Mouse (Mus musculus) liver, adult (tissue): ENCODE results near the gene Hist1h4n.
"Not testable (repeated sequence)": the region's sequence is repeated elsewhere in the genome, so short reads cannot be mapped to it uniquely, and the experiment has no call there.

Source experiments
- GATA4 ChIP-seq: IDR thresholded peaks from 2 replicates; pipeline ENCODE4 v1.6.1; 2014; ENCODE audit warnings: mild to moderate bottlenecking, low read length; ENCODE audit not compliant: insufficient replicate concordance

Hist1h4n gene

DNA sequence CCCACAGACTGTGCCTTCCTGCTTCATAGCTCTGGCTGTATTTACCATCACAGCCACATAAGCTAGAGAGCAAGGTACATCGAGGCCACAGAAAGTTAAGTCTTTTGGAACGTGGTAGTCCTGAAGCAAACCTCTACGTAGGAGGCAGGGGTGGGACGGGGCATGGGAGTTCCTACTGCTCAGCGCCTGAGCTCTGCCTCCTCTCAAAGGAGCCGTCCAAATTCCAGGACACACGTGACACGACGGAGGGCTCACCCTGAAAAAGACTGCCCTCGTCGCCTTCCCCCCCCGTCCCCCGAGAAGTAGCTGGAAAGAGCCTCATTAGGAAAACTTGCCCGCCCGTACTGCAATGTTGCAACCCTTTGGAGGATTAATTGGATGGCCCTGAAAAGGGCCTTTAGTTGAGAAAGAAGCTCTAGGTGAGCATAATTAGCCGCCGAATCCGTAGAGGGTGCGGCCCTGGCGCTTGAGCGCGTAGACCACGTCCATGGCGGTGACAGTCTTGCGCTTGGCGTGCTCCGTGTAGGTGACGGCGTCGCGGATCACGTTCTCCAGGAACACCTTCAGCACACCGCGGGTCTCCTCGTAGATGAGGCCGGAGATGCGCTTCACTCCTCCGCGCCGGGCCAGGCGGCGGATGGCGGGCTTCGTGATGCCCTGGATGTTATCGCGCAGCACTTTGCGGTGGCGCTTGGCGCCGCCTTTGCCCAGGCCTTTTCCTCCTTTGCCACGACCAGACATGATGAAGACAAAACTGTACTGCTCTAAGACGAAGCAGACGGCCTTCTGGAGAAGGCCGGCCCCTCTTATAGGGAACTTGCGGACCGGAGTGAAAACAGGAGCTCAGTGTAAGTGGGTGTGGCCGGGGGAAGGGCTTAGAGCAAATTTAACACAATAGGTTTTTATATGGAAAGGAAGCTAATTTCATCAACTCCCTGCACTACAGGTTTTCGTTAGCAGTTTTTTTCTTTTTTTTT lies at the start of gene Hist1h4n:
Gene Hist1h4n, minus strand, starts transcription at position 779 of the 977 bp plus-strand sequence.
- TF ChIP-seq GATA4: not testable (repeated sequence)

DNA sequence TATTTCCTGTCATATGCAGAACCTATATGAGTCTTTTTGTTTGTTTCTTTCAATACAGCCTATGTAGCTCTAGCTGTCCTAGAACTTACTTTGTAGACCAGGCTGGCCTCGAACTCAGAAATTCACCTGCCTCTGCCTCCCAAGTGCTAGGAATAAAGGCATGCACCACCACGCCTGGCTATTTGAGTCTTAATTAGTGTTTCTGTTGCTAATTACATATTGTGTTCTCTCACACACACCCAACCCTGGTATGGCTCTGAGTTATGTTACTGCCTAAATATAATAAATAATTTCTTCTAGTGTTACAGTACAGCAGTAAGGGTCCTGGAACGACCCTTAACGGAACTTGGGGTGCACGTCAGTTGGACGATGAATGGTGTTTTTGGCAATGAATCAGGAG lies 48.7 kb upstream of the Hist1h4n start:
- TF ChIP-seq GATA4: no peak

DNA sequence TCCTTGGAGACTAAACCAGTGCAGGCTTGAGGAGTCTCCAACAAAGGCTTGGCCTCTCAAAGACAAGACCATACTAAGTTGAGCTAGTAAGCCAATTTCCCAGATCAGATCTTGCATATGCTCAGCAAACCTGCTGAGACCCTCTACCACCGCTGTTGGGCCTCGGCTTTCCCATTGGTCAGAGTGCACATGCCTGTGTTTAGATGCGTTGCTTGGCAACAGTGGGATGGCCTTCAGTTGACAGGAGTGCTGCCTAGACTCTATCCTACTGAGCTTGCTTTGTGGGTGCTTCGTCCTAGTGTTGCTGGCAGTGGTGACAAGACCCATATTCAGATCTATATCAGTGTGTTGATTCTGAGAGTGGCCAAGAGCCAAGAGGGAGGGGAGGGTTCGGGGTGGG lies 29.6 kb upstream of the Hist1h4n start:
- TF ChIP-seq GATA4: no peak

DNA sequence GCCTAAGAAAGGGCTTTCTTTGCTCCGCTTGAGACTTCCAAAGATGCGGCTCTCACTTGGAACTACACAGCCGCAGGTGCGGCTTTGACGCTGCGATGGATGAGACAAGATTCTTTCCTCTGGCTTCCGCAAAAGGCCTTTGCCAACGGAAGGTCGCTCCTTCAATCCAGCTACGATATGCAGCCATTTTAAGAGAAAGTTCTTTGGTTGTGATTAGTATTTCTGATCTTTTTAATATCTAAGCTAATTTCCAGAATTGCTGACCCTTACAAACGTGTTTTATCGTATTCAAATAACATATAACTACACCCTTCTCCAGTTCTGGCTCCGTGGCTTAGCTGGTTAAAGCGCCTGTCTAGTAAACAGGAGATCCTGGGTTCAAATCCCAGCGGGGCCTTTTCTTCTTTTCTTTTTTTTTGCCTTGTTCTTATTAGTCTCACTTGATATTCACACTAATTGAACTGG lies 23.7 kb upstream of the Hist1h4n start:
- no peak for TF ChIP-seq GATA4

DNA sequence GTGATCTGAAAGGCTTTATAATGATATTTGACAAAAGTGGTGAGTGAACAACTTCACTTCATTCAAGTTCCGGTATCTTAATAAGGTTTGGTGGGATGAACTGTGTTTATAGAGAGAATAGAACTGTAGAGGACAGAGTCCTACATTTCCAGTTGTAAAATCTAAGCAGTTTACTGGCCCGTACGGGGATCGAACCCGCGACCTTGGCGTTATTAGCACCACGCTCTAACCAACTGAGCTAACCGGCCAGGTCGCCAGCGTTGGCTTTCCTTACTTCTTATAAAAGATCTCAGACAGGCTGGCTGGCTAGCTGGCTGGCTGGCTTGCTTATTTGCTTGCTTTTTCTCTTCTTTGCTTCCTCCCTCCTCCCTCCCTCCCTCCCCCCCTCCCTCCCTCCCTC lies 23.1 kb upstream of the Hist1h4n start:
- no peak for TF ChIP-seq GATA4

DNA sequence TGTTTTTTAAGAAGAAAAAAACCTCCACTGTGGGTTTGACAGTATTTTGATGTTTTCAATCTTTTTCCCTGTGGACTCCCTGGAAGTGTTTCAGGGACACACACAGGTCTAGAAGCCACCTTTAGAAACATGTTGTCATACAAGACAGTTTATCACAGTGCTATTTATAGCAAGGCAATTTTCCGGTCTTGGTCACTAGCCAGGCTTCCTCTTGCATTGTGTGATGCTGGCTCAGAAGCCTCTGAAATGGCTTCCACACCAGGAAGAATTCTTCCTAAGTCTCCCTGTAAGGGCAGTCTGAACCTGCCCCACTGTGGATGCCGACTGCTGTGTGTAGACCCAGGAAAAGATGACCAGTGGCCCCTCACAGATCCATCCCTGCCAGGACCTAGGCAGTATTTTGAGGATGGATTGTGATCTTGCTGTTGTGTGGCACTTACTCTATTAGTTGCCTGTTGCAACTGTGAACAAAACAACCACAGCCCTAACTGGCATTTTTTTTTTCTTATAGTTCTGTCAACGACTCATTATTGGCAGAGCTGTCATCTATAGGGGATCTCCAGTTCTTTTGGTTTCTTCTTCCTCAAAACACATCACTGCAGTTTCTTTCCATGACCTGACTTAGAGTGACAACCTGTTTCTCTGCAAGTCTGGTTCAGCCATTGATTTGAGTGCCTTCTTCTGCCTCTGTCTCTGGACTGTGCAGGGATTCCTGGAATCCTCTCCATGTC lies 20.4 kb upstream of the Hist1h4n start:
- no peak for TF ChIP-seq GATA4

DNA sequence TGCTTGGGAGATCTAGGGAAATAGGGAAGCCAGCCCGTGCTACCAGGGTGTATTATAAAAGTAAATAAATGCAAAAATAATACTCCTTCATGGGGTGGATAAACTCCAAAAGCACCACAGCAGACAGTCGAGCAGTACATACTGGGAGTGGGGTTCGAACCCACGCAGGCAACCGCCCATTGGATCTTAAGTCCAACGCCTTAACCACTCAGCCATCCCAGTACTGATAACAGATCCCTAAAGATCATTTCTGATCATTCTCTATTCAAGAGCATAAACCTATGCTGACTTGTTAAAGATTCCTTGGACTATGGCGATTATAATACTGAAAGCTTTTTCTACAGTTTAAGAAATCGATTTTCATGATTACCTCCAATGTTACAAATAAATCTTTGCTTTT lies 15.9 kb upstream of the Hist1h4n start:
- TF ChIP-seq GATA4: no peak

DNA sequence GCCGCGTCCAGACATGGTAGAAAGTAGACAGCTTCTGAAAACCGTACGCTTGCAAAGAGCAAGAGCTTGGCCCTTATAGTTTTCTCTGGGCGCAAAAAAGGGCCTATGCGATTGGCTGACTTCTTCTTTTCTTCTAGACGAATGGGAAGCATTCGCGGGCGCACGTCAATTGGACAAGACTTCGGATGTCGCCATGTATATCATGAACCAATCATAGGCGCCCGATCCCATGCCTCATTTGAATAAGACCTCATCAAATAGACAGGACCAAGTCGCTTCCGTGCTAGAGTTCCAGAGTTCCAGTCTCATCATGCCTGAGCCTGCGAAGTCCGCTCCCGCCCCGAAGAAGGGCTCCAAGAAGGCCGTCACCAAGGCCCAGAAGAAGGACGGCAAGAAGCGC lies 1.5 kb upstream of the Hist1h4n start, which contains the start of the genes Hist1h2ap and Hist1h2br:
Gene Hist1h2ap, minus strand, starts transcription at position 47 of the 400 bp plus-strand sequence.
Gene Hist1h2br, plus strand, starts transcription at position 283 of the 400 bp plus-strand sequence.
- not testable (repeated sequence) for TF ChIP-seq GATA4

DNA sequence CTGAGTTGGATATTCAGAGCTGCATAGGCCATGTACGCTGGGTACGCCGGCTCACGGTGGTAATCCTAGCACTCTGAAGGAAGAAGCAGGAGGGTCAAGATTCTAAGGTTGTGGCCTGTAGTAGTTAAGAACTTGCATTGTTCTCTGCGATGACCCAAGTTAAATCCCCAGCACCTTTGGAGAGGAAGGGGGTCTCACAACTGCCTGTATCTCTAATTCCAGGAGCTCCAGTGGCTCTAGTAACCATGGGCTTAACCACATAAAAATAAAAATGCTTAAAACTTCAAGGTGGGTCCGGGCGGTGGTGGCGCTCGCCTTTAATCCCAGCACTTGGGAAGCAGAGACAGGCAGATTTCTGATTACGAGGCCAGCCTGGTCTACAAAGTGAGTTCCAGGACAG lies 1.7 kb downstream of the Hist1h4n start:
- TF ChIP-seq GATA4: no peak

DNA sequence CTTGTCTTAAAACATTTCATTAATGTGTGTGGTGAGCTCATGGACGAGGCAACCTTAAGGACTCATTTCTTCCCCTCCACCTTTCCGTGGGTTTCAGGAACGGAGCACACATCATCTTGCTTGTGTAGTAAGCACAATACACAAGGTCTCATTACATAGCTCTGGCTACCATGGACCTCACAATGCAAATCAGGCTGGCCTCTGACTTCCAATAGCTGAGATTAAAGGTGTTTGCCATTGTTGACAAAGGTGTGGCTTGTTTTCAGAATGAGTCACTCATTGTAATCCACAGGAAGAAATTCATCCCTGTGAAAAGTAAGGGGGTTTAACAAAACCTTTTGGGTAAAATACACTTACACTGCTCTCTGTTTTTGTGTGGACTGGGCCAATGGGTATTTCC lies 3.5 kb downstream of the Hist1h4n start:
- TF ChIP-seq GATA4: no peak

DNA sequence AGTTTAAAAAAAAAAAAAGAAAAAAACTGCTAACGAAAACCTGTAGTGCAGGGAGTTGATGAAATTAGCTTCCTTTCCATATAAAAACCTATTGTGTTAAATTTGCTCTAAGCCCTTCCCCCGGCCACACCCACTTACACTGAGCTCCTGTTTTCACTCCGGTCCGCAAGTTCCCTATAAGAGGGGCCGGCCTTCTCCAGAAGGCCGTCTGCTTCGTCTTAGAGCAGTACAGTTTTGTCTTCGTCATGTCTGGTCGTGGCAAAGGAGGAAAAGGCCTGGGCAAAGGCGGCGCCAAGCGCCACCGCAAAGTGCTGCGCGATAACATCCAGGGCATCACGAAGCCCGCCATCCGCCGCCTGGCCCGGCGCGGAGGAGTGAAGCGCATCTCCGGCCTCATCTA lies 20.5 kb downstream of the Hist1h4n start, which contains the start of gene Hist1h4m:
Gene Hist1h4m, plus strand, starts transcription at position 208 of the 400 bp plus-strand sequence.
- TF ChIP-seq GATA4: not testable (repeated sequence)

DNA sequence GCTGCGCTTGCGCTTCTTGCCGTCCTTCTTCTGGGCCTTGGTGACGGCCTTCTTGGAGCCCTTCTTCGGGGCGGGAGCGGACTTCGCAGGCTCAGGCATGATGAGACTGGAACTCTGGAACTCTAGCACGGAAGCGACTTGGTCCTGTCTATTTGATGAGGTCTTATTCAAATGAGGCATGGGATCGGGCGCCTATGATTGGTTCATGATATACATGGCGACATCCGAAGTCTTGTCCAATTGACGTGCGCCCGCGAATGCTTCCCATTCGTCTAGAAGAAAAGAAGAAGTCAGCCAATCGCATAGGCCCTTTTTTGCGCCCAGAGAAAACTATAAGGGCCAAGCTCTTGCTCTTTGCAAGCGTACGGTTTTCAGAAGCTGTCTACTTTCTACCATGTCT lies 21.9 kb downstream of the Hist1h4n start, which contains the start of the genes Hist1h2bq and Hist1h2ao:
Gene Hist1h2bq, minus strand, starts transcription at position 125 of the 400 bp plus-strand sequence.
Gene Hist1h2ao, plus strand, starts transcription at position 393 of the 400 bp plus-strand sequence.
- not testable (repeated sequence) for TF ChIP-seq GATA4

DNA sequence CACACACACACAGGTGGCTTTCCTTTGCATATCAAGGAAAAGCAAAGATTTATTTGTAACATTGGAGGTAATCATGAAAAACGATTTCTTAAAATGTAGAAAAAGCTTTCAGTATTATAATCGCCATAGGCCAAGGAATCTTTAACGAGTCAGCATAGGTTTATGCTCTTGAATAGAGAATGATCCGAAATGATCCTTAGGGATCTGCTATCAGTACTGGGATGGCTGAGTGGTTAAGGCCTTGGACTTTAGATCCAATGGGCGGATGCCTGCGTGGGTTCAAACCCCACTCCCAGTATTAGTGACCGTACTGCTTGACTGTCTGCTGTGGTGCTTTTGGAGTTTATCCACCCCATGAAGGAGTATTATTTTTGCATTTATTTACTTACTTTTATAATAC lies 36.4 kb downstream of the Hist1h4n start:
- TF ChIP-seq GATA4: no peak

DNA sequence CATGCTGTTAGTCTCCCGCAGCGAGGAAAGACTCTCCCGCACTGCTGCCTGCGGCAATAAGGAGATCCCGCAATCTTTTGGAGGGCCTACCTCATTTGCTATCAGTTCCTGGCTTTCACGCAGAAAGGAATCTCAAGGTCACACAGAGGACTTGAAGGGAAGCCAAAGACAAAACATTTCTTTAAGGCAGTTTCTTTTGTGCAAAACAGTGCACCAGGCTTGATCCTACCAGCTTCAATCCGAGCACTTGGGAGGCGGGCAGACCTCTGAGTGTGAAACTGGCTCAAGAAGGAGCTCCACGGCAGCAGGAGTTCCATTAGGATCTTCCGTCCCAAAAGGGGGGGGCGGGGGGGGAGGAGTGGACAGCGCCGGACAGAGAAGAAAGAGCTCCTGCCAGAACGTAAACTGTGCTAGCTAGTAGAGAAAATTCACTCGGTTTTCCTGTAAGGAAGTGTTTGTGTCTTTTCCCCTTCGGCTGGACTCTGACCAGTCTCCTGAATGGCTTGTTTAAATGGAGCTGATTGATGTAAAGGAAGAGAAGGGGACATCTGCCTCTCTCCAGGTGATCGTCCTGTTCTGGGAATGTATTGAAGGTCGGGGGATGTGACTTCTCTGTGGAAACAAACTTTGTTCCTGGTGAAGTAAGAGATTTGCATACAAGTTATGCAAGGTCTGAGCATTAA lies 41.3 kb downstream of the Hist1h4n start:
- TF ChIP-seq GATA4: no peak

DNA sequence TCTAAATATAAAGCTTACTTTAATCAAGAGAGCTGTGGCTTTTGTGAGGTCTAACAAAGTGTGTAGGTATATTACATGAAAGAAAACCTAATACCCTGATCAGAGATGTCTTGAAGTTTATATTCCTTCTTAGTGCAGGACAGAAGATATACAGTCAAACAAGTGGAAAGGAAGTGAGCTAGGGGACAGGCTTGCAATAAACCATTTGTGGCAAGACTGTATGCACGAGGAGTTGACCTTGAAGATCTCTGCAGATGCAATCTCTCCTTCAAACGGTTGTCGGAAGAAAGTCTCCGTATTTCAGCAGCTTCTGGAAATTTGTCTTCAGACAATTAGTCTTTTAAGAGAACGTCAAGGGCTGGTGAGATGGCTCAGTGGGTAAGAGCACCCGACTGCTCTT lies 42.1 kb downstream of the Hist1h4n start:
- TF ChIP-seq GATA4: no peak
